Mouse (Mus musculus) liver, embryonic 13.5 days (tissue): ENCODE measurements around the gene Rbfox1. TPM values are rescaled to one million over a fixed set of nuclear protein-coding genes. Genes with fewer than 3 reads are reported as not detected.

Experiments
- ATAC-seq: fragments of 200-750 bp; cut with Nextera tagmentation; 2 replicates; pipeline ENCODE4 v1.8.0; 2017; ENCODE audit warnings: low read depth, mild to moderate bottlenecking, moderate number of reproducible peaks, moderate library complexity
- DNase-seq: peaks from one replicate; pipeline ENCODE4 v3.0.0; 2022
- H3K27ac ChIP-seq: fragments of 300-500 bp; sonication (generic); 2 replicates; pipeline ENCODE4 v1.5.1; 2015; ENCODE audit warnings: moderate library complexity, mild to moderate bottlenecking, inconsistent platforms
- H3K27me3 ChIP-seq: fragments of 300-500 bp; sonication (generic); 2 replicates; pipeline ENCODE4 v1.6.1; 2015; ENCODE audit warnings: mild to moderate bottlenecking, inconsistent platforms
- H3K36me3 ChIP-seq: fragments of 300-500 bp; sonication (generic); 2 replicates; pipeline ENCODE4 v1.6.1; 2015; ENCODE audit warnings: mild to moderate bottlenecking, inconsistent platforms
- H3K4me1 ChIP-seq: fragments of 300-500 bp; sonication (generic); replicated peaks from 2 replicates; pipeline ENCODE4 v1.6.1; 2015; ENCODE audit warnings: inconsistent platforms
- H3K4me2 ChIP-seq: fragments of 300-500 bp; sonication (generic); 2 replicates; pipeline ENCODE4 v1.6.1; 2015; ENCODE audit warnings: inconsistent platforms, mild to moderate bottlenecking, moderate library complexity
- H3K4me3 ChIP-seq: fragments of 300-500 bp; sonication (generic); replicated peaks from 2 replicates; pipeline ENCODE4 v1.5.1; 2015; ENCODE audit warnings: mild to moderate bottlenecking, inconsistent platforms
- H3K9ac ChIP-seq: fragments of 300-500 bp; sonication (generic); 2 replicates; pipeline ENCODE4 v1.6.1; 2015; ENCODE audit warnings: mild to moderate bottlenecking, inconsistent platforms
- H3K9me3 ChIP-seq: fragments of 300-500 bp; sonication (generic); replicated peaks from 2 replicates; pipeline ENCODE4 v1.6.1; 2016; ENCODE audit warnings: inconsistent platforms
- WGBS: fragments of 180-500 bp; shearing (Covaris S2); methylation state at CpG from one replicate; pipeline ENCODE4 v1.1.7; 2015; ENCODE audit not compliant: insufficient replicate concordance; 5-methylcytosine and 5-hydroxymethylcytosine counted together
- polyA plus RNA-seq: library from polyadenylated mRNA; unstranded; fragments of >200 nt; fragmentation: Nextera tagmentation; extraction: Ambion mirVana; gene quantifications from 2 replicates; pipeline ENCODE4 v1.2.1, GENCODE M21; 2015

The Rbfox1 gene
- polyA plus RNA-seq, 1 experiment from 2014 or later: 0.29 TPM

DNA sequence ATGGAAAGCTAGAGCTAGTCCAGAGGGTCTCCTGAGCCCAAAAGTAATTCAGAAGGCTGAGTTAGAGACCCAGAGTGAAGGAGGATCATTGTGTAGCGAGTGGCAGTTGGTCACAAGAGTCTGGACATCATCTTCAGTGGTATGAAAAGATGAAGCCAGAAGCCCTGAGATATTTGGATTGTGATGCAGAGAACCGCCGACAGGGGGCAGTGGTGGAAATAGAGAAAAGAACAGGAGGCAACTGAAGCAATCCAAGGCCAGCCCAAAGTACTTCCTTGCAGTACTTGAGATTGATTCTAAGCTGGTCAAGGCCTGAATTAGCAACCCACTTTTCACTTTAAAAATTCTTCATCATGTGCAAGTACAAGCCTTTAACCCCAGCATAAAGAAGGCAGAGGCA, 1120.3 kb downstream of the Rbfox1 start:
- Histone ChIP-seq H3K9me3 (no peaks in the 10 kb centered on the region), H3K4me1 (no peaks in the 10 kb centered on the region), H3K36me3 (no peaks in the 10 kb centered on the region), H3K4me2 (no peak overlapping the region), H3K9ac (no peak overlapping the region), H3K27me3 (no peaks in the 10 kb centered on the region), H3K4me3 (no peak overlapping the region), H3K27ac (no peak overlapping the region)
- ATAC-seq (no peak), DNase-seq (no peak)
- 9% methylated on average over 3 of the region's 3 CpGs for WGBS

DNA sequence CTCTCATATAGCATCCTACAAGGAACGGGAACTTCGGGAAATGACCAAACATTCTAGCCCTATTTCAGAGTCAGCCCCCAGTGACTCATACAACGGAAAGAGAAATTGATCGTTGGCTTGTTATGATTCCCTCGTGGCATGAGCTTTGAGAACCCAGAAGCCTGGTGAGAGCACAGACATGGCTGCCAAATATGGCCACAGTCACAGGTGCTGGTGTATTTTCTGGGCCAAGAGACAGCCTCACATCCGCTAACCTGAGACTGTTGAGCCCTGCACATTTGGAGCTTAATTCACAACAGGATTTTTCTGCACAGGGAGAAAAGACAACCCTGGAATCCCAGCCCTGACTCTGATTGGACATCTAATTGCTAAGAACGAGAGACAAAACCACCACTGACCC, 1132.2 kb downstream of the Rbfox1 start:
- Histone ChIP-seq H3K9me3 (no peaks in the 10 kb centered on the region), H3K36me3 (no peaks in the 10 kb centered on the region), H3K4me1 (no peaks in the 10 kb centered on the region), H3K4me3 (no peak overlapping the region), H3K27me3 (no peaks in the 10 kb centered on the region), H3K4me2 (no peak overlapping the region), H3K27ac (no peak overlapping the region), H3K9ac (no peak overlapping the region)
- no peak for ATAC-seq
- no peak for DNase-seq
- WGBS: 68% methylated on average over 7 of the region's 7 CpGs

DNA sequence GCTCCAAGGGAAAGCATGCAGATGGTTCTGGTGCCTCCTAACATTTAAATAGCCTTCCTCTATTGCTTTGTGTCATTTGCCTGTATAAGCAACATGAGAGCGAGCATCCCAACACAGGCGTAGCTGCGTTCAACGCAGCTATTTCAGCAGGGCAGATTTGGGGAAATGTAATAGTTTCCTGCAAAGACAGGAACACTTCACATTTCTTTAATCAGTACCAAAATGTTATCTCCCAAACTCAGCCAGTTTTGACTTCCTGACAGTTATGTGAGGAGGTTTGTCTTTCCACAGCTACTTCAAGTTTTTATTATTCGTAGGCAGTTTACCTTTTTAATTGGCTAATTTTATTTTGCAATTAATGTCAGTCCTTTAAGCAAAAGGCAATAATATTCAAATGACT, 1149.1 kb downstream of the Rbfox1 start:
- Histone ChIP-seq H3K36me3 (no peaks in the 10 kb centered on the region), H3K9me3 (no peaks in the 10 kb centered on the region), H3K9ac (no peak overlapping the region), H3K4me3 (no peak overlapping the region), H3K27me3 (peaks cover 15% of the 10 kb centered on the region), H3K4me1 (no peaks in the 10 kb centered on the region), H3K27ac (no peak overlapping the region), H3K4me2 (no peak overlapping the region)
- DNase-seq (no peak), ATAC-seq (no peak)
- WGBS: 21% methylated on average over 5 of the region's 5 CpGs

DNA sequence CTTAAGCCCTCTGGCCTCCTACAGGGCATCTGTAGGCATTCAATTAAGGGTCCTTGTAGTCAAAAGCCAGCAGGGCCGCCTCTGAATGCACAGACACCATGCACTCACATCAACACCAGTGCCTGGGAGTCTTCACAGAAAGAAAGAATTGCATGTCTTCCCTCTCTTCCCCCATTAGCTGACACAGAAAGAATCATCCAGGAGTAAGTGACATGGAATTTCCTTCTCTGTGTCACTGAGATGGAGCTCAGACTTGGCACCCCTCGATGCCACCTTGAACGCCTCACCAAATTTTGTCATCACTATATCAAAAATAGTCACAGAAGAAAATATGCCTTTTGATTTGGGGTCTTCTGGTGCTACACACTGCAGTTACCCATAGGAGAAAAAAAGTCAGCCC, 1151.4 kb downstream of the Rbfox1 start:
- H3K4me1 ChIP-seq: no peaks in the 10 kb centered on the region
- no peaks in the 10 kb centered on the region for H3K9me3 ChIP-seq
- ATAC-seq (no peak), DNase-seq (no peak)
- no peak overlapping the region for H3K4me2 ChIP-seq
- H3K4me3 ChIP-seq: no peak overlapping the region
- H3K9ac ChIP-seq: no peak overlapping the region
- H3K36me3 ChIP-seq: no peaks in the 10 kb centered on the region
- peaks cover 33% of the 10 kb centered on the region for H3K27me3 ChIP-seq
- H3K27ac ChIP-seq: no peak overlapping the region
- 52% methylated on average over 3 of the region's 3 CpGs for WGBS

DNA sequence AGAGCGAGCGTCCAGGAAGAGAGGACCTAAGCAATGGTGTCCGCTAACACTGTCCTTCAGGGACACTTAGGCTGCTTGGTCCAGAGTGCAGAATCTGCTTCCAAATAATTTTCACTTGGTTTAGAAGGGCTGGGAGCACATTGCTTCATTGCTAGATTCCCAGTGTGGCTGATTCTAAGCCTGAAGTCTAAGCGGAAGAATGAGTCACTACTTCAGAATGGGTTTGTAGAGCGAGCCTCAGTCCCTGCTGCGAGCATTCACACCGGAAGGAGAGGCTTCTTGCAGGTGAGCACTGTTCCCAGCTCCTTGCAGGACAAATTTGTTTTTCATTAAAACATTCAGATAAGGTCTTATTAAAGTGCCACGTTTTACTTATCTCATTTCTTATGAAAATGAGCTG, 1151.8 kb downstream of the Rbfox1 start:
- DNase-seq (no peak), ATAC-seq (no peak)
- Histone ChIP-seq H3K9me3 (no peaks in the 10 kb centered on the region), H3K9ac (no peak overlapping the region), H3K27ac (no peak overlapping the region), H3K27me3 (peaks cover 36% of the 10 kb centered on the region), H3K4me3 (no peak overlapping the region), H3K4me2 (no peak overlapping the region), H3K4me1 (no peaks in the 10 kb centered on the region), H3K36me3 (no peaks in the 10 kb centered on the region)
- WGBS: 38% methylated on average over 8 of the region's 8 CpGs

DNA sequence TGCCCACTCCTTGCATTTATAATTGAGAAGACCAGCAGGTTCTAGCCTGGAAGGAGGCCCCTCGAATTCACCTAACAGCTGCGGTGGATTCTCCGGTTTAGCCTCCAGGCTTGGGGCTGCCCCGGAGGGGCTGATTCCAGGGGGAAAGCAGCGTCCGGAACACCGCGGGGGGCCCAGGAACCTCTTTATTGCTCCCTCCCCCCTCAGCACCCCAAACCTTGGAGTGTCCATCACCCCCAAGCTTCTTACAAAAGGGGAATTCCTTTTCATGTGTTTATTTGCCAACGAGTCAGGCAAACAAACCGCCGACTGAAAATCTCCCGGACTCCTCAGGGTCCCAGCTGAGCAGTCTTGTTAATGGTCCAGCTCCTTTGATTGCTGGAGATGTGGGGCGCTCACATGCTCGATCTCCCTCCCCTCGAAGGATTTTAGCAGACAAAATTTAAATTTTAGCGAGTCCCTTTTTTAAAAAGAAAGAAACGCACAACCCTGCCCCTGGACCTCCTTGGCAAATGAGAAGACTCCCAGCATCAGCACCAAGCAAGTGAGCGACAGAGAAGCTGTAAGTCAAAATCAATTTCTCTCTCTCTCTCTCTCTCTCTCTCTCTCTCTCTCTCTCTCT, 1153.6 kb downstream of the Rbfox1 start:
- H3K9ac ChIP-seq: no peak overlapping the region
- H3K9me3 ChIP-seq: no peaks in the 10 kb centered on the region
- H3K4me1 ChIP-seq: no peaks in the 10 kb centered on the region
- H3K27me3 ChIP-seq: peaks cover 36% of the 10 kb centered on the region
- H3K4me3 ChIP-seq: no peak overlapping the region
- no peak overlapping the region for H3K4me2 ChIP-seq
- H3K36me3 ChIP-seq: no peaks in the 10 kb centered on the region
- DNase-seq (no peak), ATAC-seq (no peak)
- no peak overlapping the region for H3K27ac ChIP-seq
- 4% methylated on average over 18 of the region's 18 CpGs for WGBS

DNA sequence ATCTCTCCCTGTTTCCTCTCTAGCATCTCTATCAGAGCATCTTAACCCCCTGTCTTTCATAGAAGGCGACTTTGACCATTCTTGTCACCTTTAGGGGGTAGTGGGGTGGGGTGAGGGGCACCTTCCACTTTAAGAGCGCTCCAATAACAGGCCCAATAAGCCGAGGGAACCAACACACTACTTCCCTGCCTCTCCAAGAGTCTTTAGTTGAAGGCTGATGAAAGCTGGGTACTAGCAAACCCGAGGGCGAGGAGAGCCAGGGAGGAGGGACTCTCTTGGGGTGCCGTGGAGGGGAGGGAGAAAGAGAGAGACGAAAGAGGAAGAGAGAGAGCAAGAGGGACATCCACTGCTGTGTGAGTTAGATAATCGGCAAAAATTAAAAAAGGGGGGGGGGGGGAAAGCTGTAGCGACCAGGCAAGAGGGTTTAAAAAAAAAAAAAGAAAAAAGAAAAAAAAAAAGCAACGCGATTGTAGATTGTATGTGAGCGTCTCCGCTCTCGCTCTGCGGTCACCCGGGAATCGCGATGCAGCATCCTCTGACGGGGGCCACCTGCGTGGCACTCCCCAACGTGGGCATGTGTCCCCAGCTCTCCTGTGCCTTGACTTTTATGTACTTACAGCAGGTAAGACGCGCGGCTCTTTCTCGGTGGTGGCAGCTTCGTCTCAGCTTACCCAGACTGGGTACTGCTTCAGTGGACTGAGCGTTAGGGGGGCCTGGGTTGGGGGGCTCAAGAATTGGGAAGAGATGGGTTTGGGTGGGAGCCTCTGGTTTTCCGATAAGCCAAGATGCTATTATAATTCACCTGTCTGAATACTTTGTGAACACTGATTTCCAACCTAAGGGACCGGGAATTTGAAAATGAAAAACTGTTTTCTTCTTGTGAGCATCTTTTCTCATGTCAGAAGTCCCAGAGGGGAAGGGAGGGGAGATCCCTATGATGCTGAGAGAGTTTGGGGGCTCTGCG, 1154.5 kb downstream of the Rbfox1 start:
- Histone ChIP-seq H3K27me3 (peaks cover 36% of the 10 kb centered on the region), H3K9ac (no peak overlapping the region), H3K27ac (no peak overlapping the region), H3K4me3 (no peak overlapping the region), H3K4me2 (no peak overlapping the region), H3K9me3 (no peaks in the 10 kb centered on the region), H3K4me1 (no peaks in the 10 kb centered on the region), H3K36me3 (no peaks in the 10 kb centered on the region)
- DNase-seq: no peak
- WGBS: 2% methylated on average over 29 of the region's 30 CpGs
- no peak for ATAC-seq

DNA sequence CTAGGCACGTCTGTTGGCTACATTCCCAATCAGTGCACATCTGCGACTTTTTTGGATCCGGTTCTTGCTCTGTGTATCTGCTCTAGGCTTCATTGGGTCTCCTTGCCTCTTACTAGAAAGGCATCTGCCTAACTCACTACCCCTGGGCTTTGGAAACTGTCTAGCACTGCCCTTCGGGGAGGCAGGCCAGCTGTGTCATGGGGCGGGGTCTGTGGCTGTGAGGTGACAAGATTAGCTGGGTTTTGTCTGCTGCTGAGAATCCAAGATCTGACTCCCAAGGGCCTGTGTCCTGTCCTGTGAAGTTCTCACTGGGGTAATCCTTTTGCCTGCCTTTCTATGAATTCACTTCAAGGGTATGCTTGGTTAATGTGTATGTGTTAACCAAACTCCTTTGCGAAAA, 1155.5 kb downstream of the Rbfox1 start:
- Histone ChIP-seq H3K9ac (no peak overlapping the region), H3K27me3 (peaks cover 36% of the 10 kb centered on the region), H3K4me2 (no peak overlapping the region), H3K36me3 (no peaks in the 10 kb centered on the region), H3K27ac (no peak overlapping the region), H3K4me1 (no peaks in the 10 kb centered on the region), H3K4me3 (no peak overlapping the region), H3K9me3 (no peaks in the 10 kb centered on the region)
- 19% methylated on average over 6 of the region's 6 CpGs for WGBS
- ATAC-seq (no peak), DNase-seq (no peak)

DNA sequence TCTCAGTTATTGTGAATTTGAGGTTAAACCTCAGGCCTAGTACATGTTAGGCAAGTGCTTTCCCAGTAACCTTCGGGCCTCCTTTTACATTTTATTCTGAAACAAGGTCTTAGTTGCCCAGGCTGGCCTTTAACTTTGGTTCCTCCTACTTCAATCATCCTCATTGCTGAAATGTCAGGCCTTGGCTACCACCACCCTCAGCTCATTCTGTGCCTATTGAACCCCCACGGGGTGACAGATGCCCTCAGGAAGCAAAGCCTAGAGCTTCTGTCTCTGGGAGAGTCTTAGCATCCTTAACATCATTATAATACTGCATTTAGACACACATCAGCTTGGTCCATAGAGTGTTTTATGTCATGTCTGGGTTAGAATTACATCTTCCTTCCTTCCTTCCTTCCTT, 1162.3 kb downstream of the Rbfox1 start:
- H3K9me3 ChIP-seq: no peaks in the 10 kb centered on the region
- H3K27ac ChIP-seq: no peak overlapping the region
- no peaks in the 10 kb centered on the region for H3K4me1 ChIP-seq
- WGBS: 50% methylated on average over 2 of the region's 2 CpGs
- no peak overlapping the region for H3K9ac ChIP-seq
- H3K4me3 ChIP-seq: no peak overlapping the region
- no peaks in the 10 kb centered on the region for H3K36me3 ChIP-seq
- H3K4me2 ChIP-seq: no peak overlapping the region
- H3K27me3 ChIP-seq: no peaks in the 10 kb centered on the region
- ATAC-seq (no peak), DNase-seq (no peak)

DNA sequence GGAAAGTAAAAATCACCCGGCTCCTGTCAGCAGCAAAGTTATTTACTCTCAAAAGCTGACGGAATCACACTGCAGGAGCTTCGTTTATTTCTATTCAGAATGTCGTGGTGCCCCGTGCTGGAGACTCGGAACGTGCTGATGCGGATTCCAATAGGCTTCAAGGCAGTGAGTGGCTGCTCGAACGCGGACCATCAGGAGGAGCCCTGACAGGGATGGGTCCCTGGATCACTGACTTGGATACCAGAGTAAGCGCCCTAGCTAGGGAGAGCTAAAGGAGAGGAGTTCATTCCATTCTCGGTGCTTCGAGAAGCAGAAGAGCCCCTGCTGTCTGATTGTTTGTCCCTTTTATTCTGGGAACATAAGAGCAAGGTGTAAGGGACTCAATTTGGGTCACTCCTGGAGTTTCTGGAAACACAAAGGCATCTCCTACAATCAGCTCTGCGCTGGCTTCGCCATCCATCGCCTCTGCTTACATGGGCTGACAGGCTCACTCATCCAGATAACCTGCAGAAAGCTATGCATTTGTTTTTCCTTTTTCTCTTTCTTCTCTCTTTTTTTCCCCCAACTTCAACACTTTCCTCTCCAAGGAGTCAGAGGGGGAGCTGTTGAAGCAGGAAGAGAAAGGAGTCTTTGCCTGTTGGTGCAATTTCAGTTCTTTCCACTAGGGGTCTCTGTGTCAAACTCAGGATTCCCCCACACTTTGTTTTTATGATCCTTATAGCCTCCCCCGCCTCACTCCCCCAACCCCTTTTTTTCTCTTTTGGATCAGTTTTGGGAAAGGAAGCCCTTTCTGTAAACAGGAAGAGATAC, 1164.2 kb downstream of the Rbfox1 start:
- Histone ChIP-seq H3K4me3 (no peak overlapping the region), H3K9ac (no peak overlapping the region), H3K27ac (no peak overlapping the region), H3K9me3 (no peaks in the 10 kb centered on the region), H3K4me2 (peak overlapping the region; percentile 24; the same call in 1 of the 2 replicates), H3K27me3 (no peaks in the 10 kb centered on the region), H3K36me3 (no peaks in the 10 kb centered on the region), H3K4me1 (no peaks in the 10 kb centered on the region)
- ATAC-seq (no peak), DNase-seq (peak; percentile 2)
- 15% methylated on average over 18 of the region's 18 CpGs for WGBS

DNA sequence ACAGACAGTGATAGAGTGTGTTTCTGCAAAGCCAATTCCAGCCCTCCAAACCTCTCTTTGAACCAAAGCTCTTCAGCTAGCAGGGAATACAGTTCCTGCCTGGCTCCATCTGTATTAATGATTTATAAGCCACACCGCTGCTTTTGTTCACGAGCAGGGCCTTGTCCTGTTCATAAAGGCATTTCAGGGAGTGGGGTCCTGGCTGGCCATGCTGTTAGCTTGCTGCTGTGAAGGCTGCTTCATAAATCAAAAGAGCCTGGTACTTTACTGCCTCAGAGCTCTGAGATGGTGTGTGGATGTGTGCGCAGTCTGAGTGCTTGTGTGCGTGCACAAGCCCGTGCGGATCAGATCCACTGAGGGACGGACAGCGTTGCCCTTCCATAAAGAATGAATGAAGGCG, 1165.8 kb downstream of the Rbfox1 start:
- no peak overlapping the region for H3K4me2 ChIP-seq
- no peaks in the 10 kb centered on the region for H3K4me1 ChIP-seq
- no peak overlapping the region for H3K9ac ChIP-seq
- H3K4me3 ChIP-seq: no peak overlapping the region
- WGBS: 78% methylated on average over 9 of the region's 9 CpGs
- DNase-seq: no peak
- no peak for ATAC-seq
- no peaks in the 10 kb centered on the region for H3K9me3 ChIP-seq
- no peaks in the 10 kb centered on the region for H3K36me3 ChIP-seq
- H3K27ac ChIP-seq: no peak overlapping the region
- no peaks in the 10 kb centered on the region for H3K27me3 ChIP-seq
